Mouse (Mus musculus): Measurements from ENCODE around the gene Tbccd1.

Gene Tbccd1

GRCm38 (mm10) chr16:22857431-22858113 is at the start of gene Tbccd1, which contains the start of gene Dnajb11:
Gene Tbccd1 (minus strand): TSS chr16:22857669.
Gene Dnajb11 (plus strand): TSS chr16:22857845.
- in situ Hi-C loops (cut with MboI; ENCODE audit: low sequenced_read_pairs): no loop called here

- in situ Hi-C loops (cut with MboI; ENCODE audit: low sequenced_read_pairs): no loop called here
Measured at GRCm38 (mm10) chr16:22901326-22901725, 43.9 kb upstream of the Tbccd1 start.

GRCm38 (mm10) chr16:22899866-22900570 is 42.5 kb upstream of the Tbccd1 start:
- in situ Hi-C loops (cut with MboI; ENCODE audit: low sequenced_read_pairs): loop anchor here (25.0 kb wide), 1 partner anchor 137 kb away; the partner anchor contains the start of gene Kng2

- in situ Hi-C loops (cut with MboI; ENCODE audit: low sequenced_read_pairs): loop anchor here (25.0 kb wide), 1 partner anchor 138 kb away; the partner anchor contains the start of gene Kng2
Measured at GRCm38 (mm10) chr16:22899346-22899745, 41.9 kb upstream of the Tbccd1 start.

GRCm38 (mm10) chr16:22896618-22897017 is 39.1 kb upstream of the Tbccd1 start:
- in situ Hi-C loops (cut with MboI; ENCODE audit: low sequenced_read_pairs): loop anchor here (25.0 kb wide), 1 partner anchor 141 kb away; the partner anchor contains the start of gene Kng2

- in situ Hi-C loops (cut with MboI; ENCODE audit: low sequenced_read_pairs): loop anchor here (25.0 kb wide), 1 partner anchor 143 kb away; the partner anchor contains the start of gene Kng2
Measured at GRCm38 (mm10) chr16:22894095-22894494, 36.6 kb upstream of the Tbccd1 start.

GRCm38 (mm10) chr16:22891733-22892154 is 34.3 kb upstream of the Tbccd1 start:
- in situ Hi-C loops (cut with MboI; ENCODE audit: low sequenced_read_pairs): loop anchor here (25.0 kb wide), 1 partner anchor 146 kb away; the partner anchor contains the start of gene Kng2

GRCm38 (mm10) chr16:22890683-22891510 is 33.4 kb upstream of the Tbccd1 start, which contains the start of gene Ahsg:
Gene Ahsg (plus strand): TSS chr16:22891277.
- in situ Hi-C loops (cut with MboI; ENCODE audit: low sequenced_read_pairs): loop anchor here (25.0 kb wide), 1 partner anchor 146 kb away; the partner anchor contains the start of gene Kng2

DNA sequence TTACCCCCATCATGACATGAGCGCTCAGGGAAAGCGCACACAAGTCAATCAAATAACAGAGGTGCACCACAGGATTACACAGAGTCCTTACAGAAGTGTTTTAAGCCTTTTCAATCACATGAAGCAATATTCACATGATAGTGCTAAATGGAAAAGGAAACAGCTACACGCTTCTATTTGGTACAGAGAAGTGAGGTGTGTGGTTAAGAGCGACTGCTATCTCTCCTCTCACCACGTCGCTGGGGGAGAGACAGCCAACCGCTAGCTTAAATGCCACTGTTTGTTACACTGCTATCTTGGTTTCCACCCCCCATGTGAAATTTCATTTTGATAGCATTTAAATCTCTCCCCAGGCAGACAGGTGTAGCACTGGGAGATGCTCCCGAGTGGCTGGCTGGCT is 32.2 kb upstream of the Tbccd1 start:
- in situ Hi-C loops (cut with MboI; ENCODE audit: low sequenced_read_pairs): loop anchor here (25.0 kb wide), 1 partner anchor 148 kb away; the partner anchor contains the start of gene Kng2

DNA sequence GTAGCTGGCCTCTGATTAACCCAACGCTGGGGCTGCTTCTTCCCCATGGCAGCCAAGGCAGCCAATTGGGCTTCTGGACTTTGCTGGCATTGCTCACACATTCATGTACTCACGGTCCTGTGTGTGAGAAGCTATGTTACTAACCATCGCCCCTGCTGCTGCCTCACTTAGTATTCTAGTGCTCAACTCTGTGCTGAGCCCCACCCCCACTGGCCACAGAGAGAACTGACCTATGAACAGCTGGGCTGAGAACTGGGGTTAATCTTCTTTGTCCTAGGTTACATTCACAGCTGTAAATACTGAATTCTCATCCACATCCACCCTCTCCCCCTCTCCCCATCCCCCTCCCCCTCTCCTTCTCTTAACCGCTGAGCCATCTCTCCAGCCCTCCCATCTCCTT is 31.4 kb upstream of the Tbccd1 start:
- in situ Hi-C loops (cut with MboI; ENCODE audit: low sequenced_read_pairs): loop anchor here (25.0 kb wide), 1 partner anchor 148 kb away; the partner anchor contains the start of gene Kng2

GRCm38 (mm10) chr16:22886726-22887125 is 29.3 kb upstream of the Tbccd1 start:
- in situ Hi-C loops (cut with MboI; ENCODE audit: low sequenced_read_pairs): loop anchor here (25.0 kb wide), 1 partner anchor 151 kb away; the partner anchor contains the start of gene Kng2

- in situ Hi-C loops (cut with MboI; ENCODE audit: low sequenced_read_pairs): loop anchor here (25.0 kb wide), 1 partner anchor 152 kb away; the partner anchor contains the start of gene Kng2
Measured at GRCm38 (mm10) chr16:22885356-22885755, 27.9 kb upstream of the Tbccd1 start.

- in situ Hi-C loops (cut with MboI; ENCODE audit: low sequenced_read_pairs): loop anchor here (25.0 kb wide), 1 partner anchor 154 kb away; the partner anchor contains the start of gene Kng2
Measured at GRCm38 (mm10) chr16:22883441-22883840, 26.0 kb upstream of the Tbccd1 start.

DNA sequence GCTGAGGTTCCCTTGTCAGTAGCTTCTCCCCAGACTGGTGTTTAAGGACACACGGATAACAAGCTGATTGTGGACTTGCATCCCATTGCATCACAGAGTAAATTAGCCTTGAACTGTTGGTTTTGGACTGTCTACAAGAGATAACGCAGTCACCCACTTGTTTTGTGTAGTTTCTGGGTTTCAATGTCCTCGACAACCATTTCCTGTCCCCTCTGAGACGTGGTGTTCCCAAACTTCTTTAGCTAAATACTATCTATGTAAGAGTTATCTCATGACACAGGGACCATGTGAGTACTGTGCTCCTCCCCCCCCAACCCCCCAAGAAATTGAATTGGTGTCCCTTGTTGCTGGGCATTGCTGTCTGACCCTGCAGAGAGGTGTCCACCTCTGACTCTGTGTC is 24.0 kb upstream of the Tbccd1 start:
- in situ Hi-C loops (cut with MboI; ENCODE audit: low sequenced_read_pairs): loop anchor here (25.0 kb wide), 1 partner anchor 156 kb away; the partner anchor contains the start of gene Kng2

DNA sequence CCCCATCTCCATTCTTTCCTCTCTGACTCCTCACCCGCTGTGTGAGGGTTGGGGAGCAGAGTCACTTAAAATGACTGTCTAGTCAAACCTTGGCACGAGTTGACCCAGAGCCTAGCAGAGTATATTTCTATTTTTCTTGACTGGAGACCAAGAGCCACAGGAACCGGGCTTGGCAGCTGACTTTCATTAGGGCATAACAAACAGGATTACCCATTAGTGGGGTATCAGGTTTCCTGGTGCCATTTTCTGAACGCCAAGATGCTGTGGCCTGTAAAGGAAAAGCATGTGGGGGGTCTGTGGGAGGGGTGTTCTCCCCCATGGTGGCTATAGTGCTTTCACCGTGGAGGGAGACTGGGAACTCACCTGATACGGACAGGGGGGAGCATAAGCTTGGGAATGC is 23.4 kb upstream of the Tbccd1 start:
- in situ Hi-C loops (cut with MboI; ENCODE audit: low sequenced_read_pairs): loop anchor here (25.0 kb wide), 1 partner anchor 156 kb away; the partner anchor contains the start of gene Kng2

DNA sequence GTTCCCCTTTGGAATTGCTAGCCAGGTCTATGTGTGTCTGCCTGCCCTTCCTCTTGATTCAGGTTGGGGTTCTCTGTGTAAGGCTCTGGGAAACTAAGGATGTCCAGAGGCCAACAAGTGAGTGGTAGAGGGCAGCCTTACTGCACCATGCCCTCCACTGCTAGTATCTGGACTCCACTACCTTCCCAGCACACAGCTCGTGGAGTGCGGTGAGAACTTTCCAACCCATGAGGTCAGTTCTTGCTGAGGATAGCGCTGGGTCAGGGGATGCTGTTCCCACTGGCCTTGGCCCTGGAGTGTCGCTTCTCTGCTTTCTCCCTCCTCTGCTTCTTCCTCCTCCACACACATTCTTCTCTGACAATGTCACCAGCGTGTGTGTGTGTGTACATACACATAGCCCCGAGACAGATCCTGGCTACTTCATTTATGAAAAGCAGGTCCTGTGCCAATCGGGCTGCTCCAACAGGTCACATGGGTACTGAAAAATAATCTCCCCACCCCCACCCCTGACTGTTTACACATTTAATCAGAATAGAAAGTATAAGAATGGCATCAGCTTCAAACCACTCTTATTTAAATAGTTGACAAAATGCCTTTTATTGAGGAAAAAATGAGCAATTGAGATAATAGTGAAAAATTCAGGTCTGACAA is 22.6 kb upstream of the Tbccd1 start:
- in situ Hi-C loops (cut with MboI; ENCODE audit: low sequenced_read_pairs): loop anchor here (25.0 kb wide), 1 partner anchor 157 kb away; the partner anchor contains the start of gene Kng2

- in situ Hi-C loops (cut with MboI; ENCODE audit: low sequenced_read_pairs): loop anchor here (25.0 kb wide), 1 partner anchor 159 kb away; the partner anchor contains the start of gene Kng2
Measured at GRCm38 (mm10) chr16:22878716-22879115, 21.2 kb upstream of the Tbccd1 start.

DNA sequence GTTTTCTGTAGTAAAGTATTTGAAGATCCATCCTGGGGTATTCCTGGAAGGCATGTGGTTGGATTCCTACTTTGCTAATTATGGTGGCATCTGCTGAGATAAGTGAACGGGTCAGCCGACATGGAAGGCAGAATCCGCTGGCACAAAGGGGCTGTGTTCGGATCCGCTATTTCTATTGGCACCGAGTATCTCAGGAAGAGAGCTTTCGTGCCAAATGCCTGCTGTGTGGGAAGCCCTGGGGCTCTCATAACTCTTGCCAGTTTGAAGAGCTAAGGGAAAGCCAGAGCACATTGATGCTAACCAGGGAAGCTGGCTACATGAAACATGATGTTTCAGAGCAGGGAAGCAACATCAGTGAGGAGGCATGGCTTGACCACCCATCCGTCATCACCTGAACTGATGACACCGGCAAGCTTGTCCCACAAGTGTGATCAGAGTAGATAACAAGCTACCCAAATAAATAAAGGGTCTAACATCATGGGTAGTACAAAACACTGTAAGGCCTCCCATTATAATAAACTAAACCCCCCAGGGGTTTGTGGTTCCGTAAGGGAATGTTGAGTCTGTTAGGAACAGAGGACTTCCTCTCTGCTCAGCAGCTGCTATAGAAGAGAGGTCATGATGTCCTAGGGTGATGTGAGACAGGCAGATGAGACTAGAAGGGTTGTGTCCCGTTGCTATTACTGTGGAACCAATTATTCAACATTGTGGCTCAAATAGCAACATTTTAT is 20.4 kb upstream of the Tbccd1 start:
- in situ Hi-C loops (cut with MboI; ENCODE audit: low sequenced_read_pairs): loop anchor here (25.0 kb wide), 1 partner anchor 159 kb away; the partner anchor contains the start of gene Kng2
